ENCODE assay signal across 9 mouse cellular contexts in genomic region chr3:96599069-96599393, GRCm38 (mm10). TPM values are rescaled to one million over a fixed set of nuclear protein-coding genes. Genes with fewer than 3 reads are reported as not detected.
DNase-seq lines count a peak whose midpoint lies in the region; ATAC-seq and TF ChIP-seq lines count a peak whose summit lies in the region.
"Had no signal": no experiment of that assay in that cellular context is flagged by ENCODE, and none has a peak within 500 bp of the region (broad histone marks: within the 10 kb centered on the region; RNA-seq: fewer than 3 reads in every experiment).

No protein-coding gene starts in this region.

- peak overlapping the region; percentile 69 for H3K4me2 ChIP-seq in liver, embryonic 12.5 days
- peak overlapping the region; percentile 99; the same call in 1 of the 2 replicates for H3K4me2 ChIP-seq in forebrain, embryonic 14.5 days (ENCODE audit: low read length)
- H3K4me2 ChIP-seq in intestine, postnatal 0 days (replicated peaks; ENCODE audit: low read depth) = 0 out of 2 replicates have a peak overlapping the region, but pooled peaks have one; percentile 71

- no peaks in the 10 kb centered on the region for H3K9me3 ChIP-seq in liver, embryonic 12.5 days (replicated peaks)
- H3K9me3 ChIP-seq in forebrain, embryonic 14.5 days (replicated peaks; ENCODE audit: control insufficient read depth, low read length) = no peaks in the 10 kb centered on the region
- no peaks in the 10 kb centered on the region for H3K9me3 ChIP-seq in intestine, postnatal 0 days (ENCODE audit: control insufficient read depth)

- ATAC-seq in liver, embryonic 12.5 days = no peak
- no peak for ATAC-seq in forebrain, embryonic 14.5 days
- ATAC-seq in intestine, postnatal 0 days = no peak

- no peak overlapping the region for H3K4me3 ChIP-seq in liver, embryonic 12.5 days
- 0 out of 2 replicates have a peak overlapping the region, but pooled peaks have one; percentile 48 for H3K4me3 ChIP-seq in forebrain, embryonic 14.5 days (ENCODE audit: low read depth, low read length)
- 0 out of 2 replicates have a peak overlapping the region, but pooled peaks have one; percentile 43 for H3K4me3 ChIP-seq in intestine, postnatal 0 days (ENCODE audit: low read depth, low read length)
- H3K4me3 ChIP-seq in olfactory bulb, adult 2 months (ENCODE audit: insufficient read depth, low read depth, low read length) = peak overlapping the region; percentile 56

- TF ChIP-seq CTCF in intestine, postnatal 0 days (IDR thresholded peaks at IDR 0.05; ENCODE audit: low read depth) = no peak
- no peak for TF ChIP-seq CTCF in olfactory bulb, adult 2 months (IDR thresholded peaks at IDR 0.05; ENCODE audit: insufficient read depth, low read depth, low read length)

- H3K27ac ChIP-seq in liver, embryonic 12.5 days = no peak overlapping the region
- no peak overlapping the region for H3K27ac ChIP-seq in forebrain, embryonic 14.5 days (ENCODE audit: low read depth, low read length)
- no peak overlapping the region for H3K27ac ChIP-seq in intestine, postnatal 0 days (ENCODE audit: low read depth, low read length)
- peak overlapping the region; percentile 14; the same call in 1 of the 2 replicates for H3K27ac ChIP-seq in olfactory bulb, adult 2 months (ENCODE audit: insufficient read depth, low read depth, low read length)

- H3K4me1 ChIP-seq in liver, embryonic 12.5 days = peaks cover 42% of the 10 kb centered on the region
- H3K4me1 ChIP-seq in forebrain, embryonic 14.5 days (ENCODE audit: control insufficient read depth, insufficient read depth, low read length) = peaks cover 54% of the 10 kb centered on the region
- H3K4me1 ChIP-seq in intestine, postnatal 0 days (replicated peaks; ENCODE audit: control insufficient read depth, insufficient read depth, low read length) = peaks cover 8% of the 10 kb centered on the region; the same call in 1 of the 2 replicates
- peaks cover 24% of the 10 kb centered on the region for H3K4me1 ChIP-seq in olfactory bulb, adult 2 months (ENCODE audit: control insufficient read depth, insufficient read depth, low read length)

- WGBS in liver, embryonic 12.5 days (ENCODE audit: insufficient replicate concordance) = 57% methylated on average over 8 of the region's 8 CpGs
- WGBS in forebrain, embryonic 14.5 days = 45% methylated on average over 8 of the region's 8 CpGs
- 51% methylated on average over 8 of the region's 8 CpGs for WGBS in intestine, postnatal 0 days
- WGBS in olfactory bulb, adult 2 months = 42% methylated on average over 8 of the region's 8 CpGs

- TF ChIP-seq POLR2A in olfactory bulb, adult 2 months (IDR thresholded peaks at IDR 0.05; ENCODE audit: insufficient read depth, low read depth, low read length) = no peak

- peaks cover 89% of the 10 kb centered on the region for H3K27me3 ChIP-seq in liver, embryonic 12.5 days (replicated peaks)
- H3K27me3 ChIP-seq in forebrain, embryonic 14.5 days (replicated peaks; ENCODE audit: control insufficient read depth, insufficient read depth, low read length) = no peaks in the 10 kb centered on the region
- H3K27me3 ChIP-seq in intestine, postnatal 0 days (replicated peaks; ENCODE audit: control insufficient read depth, insufficient read depth, low read length) = peaks cover 48% of the 10 kb centered on the region

- no peak for DNase-seq in liver
- no peak for DNase-seq in forebrain, embryonic 14.5 days (ENCODE audit: low spot score)
- no peak for DNase-seq in gastrocnemius, adult 8-10 months (ENCODE audit: low spot score in 2 of 2)
- DNase-seq in left cerebral cortex, adult 11 months (ENCODE audit: low spot score) = no peak
- DNase-seq in gastrocnemius, postnatal 4 days (ENCODE audit: low spot score in 2 of 2) = no peak

- no peaks in the 10 kb centered on the region for H3K36me3 ChIP-seq in liver, embryonic 12.5 days
- H3K36me3 ChIP-seq in forebrain, embryonic 14.5 days (ENCODE audit: control insufficient read depth, insufficient read depth, low read length) = no peaks in the 10 kb centered on the region
- H3K36me3 ChIP-seq in intestine, postnatal 0 days (ENCODE audit: control insufficient read depth, insufficient read depth) = no peaks in the 10 kb centered on the region

- no peak overlapping the region for H3K9ac ChIP-seq in liver, embryonic 12.5 days
- no peak overlapping the region for H3K9ac ChIP-seq in forebrain, embryonic 14.5 days (ENCODE audit: low read length)
- no peak overlapping the region for H3K9ac ChIP-seq in intestine, postnatal 0 days (ENCODE audit: low read depth, low read length)

RNA-seq across cellular contexts. Expression of gene Lix1l, which starts 1.9 kb away (rescaled TPM):
- polyA plus RNA-seq in liver, embryonic 12.5 days (2016; fragmentation: Nextera tagmentation; extraction: Ambion mirVana) = 0.92 and 1.2 TPM in 2 replicates
- 7.4 and 7.8 TPM in 2 replicates for polyA plus RNA-seq in forebrain, embryonic 14.5 days (2014; fragmentation: Nextera tagmentation; extraction: Ambion mirVana)
- 2.2 and 2.4 TPM in 2 replicates for polyA plus RNA-seq in intestine, postnatal 0 days (2015; fragmentation: Nextera tagmentation; extraction: Ambion mirVana)
- polyA plus RNA-seq in olfactory bulb, adult 2 months (2012; ENCODE audit: insufficient read depth, insufficient read length, low replicate concordance, missing spikeins) = not detected in 2 replicates
- 1 to 10 TPM; 3.5 to 6.8 (median 4.4) TPM for total RNA-seq in gastrocnemius, adult 8-10 months (2022)
- 10 to 100 TPM; 41.8 to 42.9 TPM for total RNA-seq in gastrocnemius, postnatal 4 days (2021)

RNA-seq across cellular contexts. Expression of gene Ankrd34a, which starts 2.6 kb away (rescaled TPM):
- polyA plus RNA-seq in liver, embryonic 12.5 days (2016; fragmentation: Nextera tagmentation; extraction: Ambion mirVana) = 0.33 and 0.44 TPM in 2 replicates
- 11.8 and 14.9 TPM in 2 replicates for polyA plus RNA-seq in forebrain, embryonic 14.5 days (2014; fragmentation: Nextera tagmentation; extraction: Ambion mirVana)
- 0.92 and 1.3 TPM in 2 replicates for polyA plus RNA-seq in intestine, postnatal 0 days (2015; fragmentation: Nextera tagmentation; extraction: Ambion mirVana)
- polyA plus RNA-seq in olfactory bulb, adult 2 months (2012; ENCODE audit: insufficient read depth, insufficient read length, low replicate concordance, missing spikeins) = not detected in 2 replicates
- 1 to 10 TPM in 2 of 4 experiments, under 1 TPM in 2; 0.64 to 1.6 (median 1.1) TPM for total RNA-seq in gastrocnemius, adult 8-10 months (2022)
- total RNA-seq in gastrocnemius, postnatal 4 days (2021) = 1 to 10 TPM; 1.9 TPM

RNA-seq across cellular contexts. Expression of gene Polr3gl, which starts 5.0 kb away (rescaled TPM):
- 16.7 and 19.8 TPM in 2 replicates for polyA plus RNA-seq in liver, embryonic 12.5 days (2016; fragmentation: Nextera tagmentation; extraction: Ambion mirVana)
- 8.0 and 8.2 TPM in 2 replicates for polyA plus RNA-seq in forebrain, embryonic 14.5 days (2014; fragmentation: Nextera tagmentation; extraction: Ambion mirVana)
- 16.4 and 18.7 TPM in 2 replicates for polyA plus RNA-seq in intestine, postnatal 0 days (2015; fragmentation: Nextera tagmentation; extraction: Ambion mirVana)
- polyA plus RNA-seq in olfactory bulb, adult 2 months (2012; ENCODE audit: insufficient read depth, insufficient read length, low replicate concordance, missing spikeins) = not detected in 2 replicates
- 10 to 100 TPM; 39.8 to 59.8 (median 51.8) TPM for total RNA-seq in gastrocnemius, adult 8-10 months (2022)
- total RNA-seq in gastrocnemius, postnatal 4 days (2021) = 10 to 100 TPM; 32.4 to 34.2 TPM

RNA-seq across cellular contexts. Expression of gene Gm16253, which starts 22.2 kb away (rescaled TPM):
- polyA plus RNA-seq in liver, embryonic 12.5 days (2016; fragmentation: Nextera tagmentation; extraction: Ambion mirVana) = 0.24 and 0.26 TPM in 2 replicates
- 0.45 TPM in 1 of 2 replicates, not detected in the other for polyA plus RNA-seq in forebrain, embryonic 14.5 days (2014; fragmentation: Nextera tagmentation; extraction: Ambion mirVana)
- 0.31 and 0.41 TPM in 2 replicates for polyA plus RNA-seq in intestine, postnatal 0 days (2015; fragmentation: Nextera tagmentation; extraction: Ambion mirVana)
- polyA plus RNA-seq in olfactory bulb, adult 2 months (2012; ENCODE audit: insufficient read depth, insufficient read length, low replicate concordance, missing spikeins) = not detected in 2 replicates
- total RNA-seq in gastrocnemius, adult 8-10 months (2022) = 1 to 10 TPM in 3 of 4 experiments, not detected in 1; 1.2 to 1.5 (median 1.2) TPM
- total RNA-seq in gastrocnemius, postnatal 4 days (2021) = 1 to 10 TPM; 1.5 TPM
- total RNA-seq: layer of hippocampus, postnatal 10 days had no signal

RNA-seq across cellular contexts. Expression of gene Rbm8a, which starts 30.7 kb away (rescaled TPM):
- 92.6 and 104 TPM in 2 replicates for polyA plus RNA-seq in liver, embryonic 12.5 days (2016; fragmentation: Nextera tagmentation; extraction: Ambion mirVana)
- polyA plus RNA-seq in forebrain, embryonic 14.5 days (2014; fragmentation: Nextera tagmentation; extraction: Ambion mirVana) = 132 and 136 TPM in 2 replicates
- polyA plus RNA-seq in intestine, postnatal 0 days (2015; fragmentation: Nextera tagmentation; extraction: Ambion mirVana) = 72.7 and 73.8 TPM in 2 replicates
- not detected in 2 replicates for polyA plus RNA-seq in olfactory bulb, adult 2 months (2012; ENCODE audit: insufficient read depth, insufficient read length, low replicate concordance, missing spikeins)
- total RNA-seq in gastrocnemius, adult 8-10 months (2022) = 10 to 100 TPM; 17.0 to 25.1 (median 22.7) TPM
- total RNA-seq in gastrocnemius, postnatal 4 days (2021) = 10 to 100 TPM; 67.3 to 77.2 TPM
